Mouse (Mus musculus) common myeloid progenitor, adult 5-6 weeks (primary cell): ENCODE data around the gene Cd55. TPM values are rescaled to one million over a fixed set of nuclear protein-coding genes. Genes with fewer than 3 reads are reported as not detected.
A peak's percentile ranks its signal among the peaks of the same experiment; 100 is the strongest.
"Not testable (repeated sequence)": the region's sequence is repeated elsewhere in the genome, so short reads cannot be mapped to it uniquely, and the experiment has no call there.

ENCODE experiments used
- ATAC-seq: replicated peaks from 2 replicates; pipeline ENCODE4 v1.8.0; 2016; ENCODE audit warnings: low read depth, mild to moderate bottlenecking, moderate TSS enrichment, inconsistent platforms; ENCODE audit not compliant: poor library complexity, severe bottlenecking
- total RNA-seq: library from RNA; stranded (forward); fragments of 200-1000, 187-1606 nt; gene quantifications from 2 replicates; pipeline ENCODE4 v1.2.3, GENCODE M21; 2017

Gene Cd55
- total RNA-seq, 1 experiment from 2014 or later = 32.4 TPM

GRCm38 (mm10) chr1:130427175-130427853 is 35.2 kb downstream of the Cd55 start:
- ATAC-seq = not testable (repeated sequence)

DNA sequence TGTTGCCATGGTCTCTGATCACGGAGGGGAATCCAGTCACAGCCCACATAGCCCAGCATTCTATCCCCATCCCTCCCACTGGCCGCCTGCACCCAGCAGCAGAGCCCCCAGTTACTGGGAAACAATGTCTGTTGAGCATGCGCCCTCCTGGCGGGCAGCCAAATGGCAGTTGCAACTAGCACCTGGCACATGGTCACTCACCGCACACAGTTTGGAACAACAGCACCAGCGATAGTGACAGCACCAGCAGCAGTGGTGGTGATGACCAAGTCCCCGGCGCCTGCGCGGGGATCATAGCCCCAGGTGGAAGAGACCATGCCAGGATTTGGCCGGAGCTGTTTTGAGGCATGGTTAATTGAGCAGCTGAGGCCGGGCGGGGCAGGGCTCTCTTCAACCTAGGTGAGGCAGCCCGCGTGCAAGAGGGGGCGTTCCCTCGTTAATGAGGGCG is 39.9 kb downstream of the Cd55 start, which contains the start of gene Cd55b:
Cd55b (minus strand) TSS at position 346 of the 448 bp plus-strand sequence.
- ATAC-seq = no peak

GRCm38 (mm10) chr1:130422033-130422432 is 40.5 kb downstream of the Cd55 start:
- peak; percentile 52; the same call in 1 of the 2 replicates for ATAC-seq

- ATAC-seq = peak; percentile 81
These were observed 65.4 kb downstream of the Cd55 start for GRCm38 (mm10) chr1:130397109-130397508.

Other genes starting within 250 kb of the Cd55 start
- gene Cd55b, start 39.7 kb downstream of the Cd55 start, total RNA-seq = not detected in 2 replicates
- gene Zp3r, start 166.9 kb upstream of the Cd55 start, total RNA-seq = not detected in 2 replicates
- not detected in 2 replicates for gene C4bp, start 198.9 kb upstream of the Cd55 start, total RNA-seq